Mouse (Mus musculus): ENCODE measurements at regions not wholly inside any gene's neighbourhood (a gene's known extent, or its start where the extent isn't known, plus 50 kb on each side); places are given as distances from the start of the nearest gene placed in this dataset.
"Not testable (repeated sequence)": the region's sequence is repeated elsewhere in the genome, so short reads cannot be mapped to it uniquely, and the experiment has no call there.

- H3K9me3 ChIP-seq (ENCODE audit: low read length) = no peaks in the 10 kb centered on the region
These were observed 596.0 kb upstream of the Igfbp3 start for GRCm38 (mm10) chr11:7809741-7810140.

GRCm38 (mm10) chr11:7796373-7796772 is 582.6 kb upstream of the Igfbp3 start:
- H3K4me2 ChIP-seq (ENCODE audit: low read depth, low read length) = no peak overlapping the region
- no peak overlapping the region for H3K27ac ChIP-seq (ENCODE audit: low read depth)
- ATAC-seq = no peak
- no peak overlapping the region for H3K4me3 ChIP-seq (ENCODE audit: low read depth, low read length)
- no peak for DNase-seq
- H3K9ac ChIP-seq (replicated peaks) = no peak overlapping the region
- H3K9me3 ChIP-seq (ENCODE audit: low read length) = no peaks in the 10 kb centered on the region; the same call in 1 of the 2 replicates
- TF ChIP-seq CTCF (IDR thresholded peaks at IDR 0.05; ENCODE audit: low read depth) = no peak
- TF ChIP-seq EP300 (IDR thresholded peaks at IDR 0.05; ENCODE audit: low read depth) = no peak
- WGBS (ENCODE audit: insufficient replicate concordance) = 83% methylated on average over 5 of the region's 5 CpGs
- no peaks in the 10 kb centered on the region for H3K27me3 ChIP-seq (ENCODE audit: insufficient read depth, low read length)
- H3K4me1 ChIP-seq (ENCODE audit: insufficient read depth) = no peaks in the 10 kb centered on the region
- no peaks in the 10 kb centered on the region for H3K36me3 ChIP-seq (replicated peaks; ENCODE audit: insufficient read depth, low read length)

More at GRCm38 (mm10) chr11:7809741-7810140, 596.0 kb upstream of the Igfbp3 start:
- TF ChIP-seq CTCF (IDR thresholded peaks at IDR 0.05; ENCODE audit: low read depth) (no peak), EP300 (IDR thresholded peaks at IDR 0.05; ENCODE audit: low read depth) (no peak)
- H3K9ac ChIP-seq (replicated peaks) = no peak overlapping the region
- ATAC-seq = no peak
- DNase-seq = no peak
- H3K27ac ChIP-seq (ENCODE audit: low read depth) = no peak overlapping the region
- H3K36me3 ChIP-seq (replicated peaks; ENCODE audit: insufficient read depth, low read length) = no peaks in the 10 kb centered on the region
- H3K4me3 ChIP-seq (ENCODE audit: low read depth, low read length) = no peak overlapping the region
- 64% methylated on average over 2 of the region's 2 CpGs for WGBS (ENCODE audit: insufficient replicate concordance)
- H3K4me2 ChIP-seq (ENCODE audit: low read depth, low read length) = no peak overlapping the region
- no peaks in the 10 kb centered on the region for H3K27me3 ChIP-seq (ENCODE audit: insufficient read depth, low read length)
- H3K4me1 ChIP-seq (ENCODE audit: insufficient read depth) = no peaks in the 10 kb centered on the region

GRCm38 (mm10) chr11:7794206-7794605 is 580.5 kb upstream of the Igfbp3 start:
- H3K4me1 ChIP-seq (ENCODE audit: insufficient read depth) = no peaks in the 10 kb centered on the region
- H3K4me3 ChIP-seq (ENCODE audit: low read depth, low read length) = no peak overlapping the region
- H3K27me3 ChIP-seq (ENCODE audit: insufficient read depth, low read length) = no peaks in the 10 kb centered on the region
- no peak overlapping the region for H3K9ac ChIP-seq (replicated peaks)
- DNase-seq (no peak), ATAC-seq (no peak)
- no peak overlapping the region for H3K4me2 ChIP-seq (ENCODE audit: low read depth, low read length)
- TF ChIP-seq EP300 (IDR thresholded peaks at IDR 0.05; ENCODE audit: low read depth) (no peak), CTCF (IDR thresholded peaks at IDR 0.05; ENCODE audit: low read depth) (no peak)
- WGBS (ENCODE audit: insufficient replicate concordance) = 19% methylated on average over 1 of the region's 1 CpGs
- H3K27ac ChIP-seq (ENCODE audit: low read depth) = no peak overlapping the region
- no peaks in the 10 kb centered on the region for H3K36me3 ChIP-seq (replicated peaks; ENCODE audit: insufficient read depth, low read length)
- H3K9me3 ChIP-seq (ENCODE audit: low read length) = no peaks in the 10 kb centered on the region; the same call in 1 of the 2 replicates

GRCm38 (mm10) chr11:7780476-7781112 is 566.9 kb upstream of the Igfbp3 start:
- no peak overlapping the region for H3K4me2 ChIP-seq (ENCODE audit: low read depth, low read length)
- no peaks in the 10 kb centered on the region for H3K27me3 ChIP-seq (ENCODE audit: insufficient read depth, low read length)
- WGBS (ENCODE audit: insufficient replicate concordance) = 77% methylated on average over 8 of the region's 8 CpGs
- H3K4me3 ChIP-seq (ENCODE audit: low read depth, low read length) = no peak overlapping the region
- TF ChIP-seq CTCF (IDR thresholded peaks at IDR 0.05; ENCODE audit: low read depth) (no peak), EP300 (IDR thresholded peaks at IDR 0.05; ENCODE audit: low read depth) (no peak)
- no peaks in the 10 kb centered on the region for H3K36me3 ChIP-seq (replicated peaks; ENCODE audit: insufficient read depth, low read length)
- no peak overlapping the region for H3K9ac ChIP-seq (replicated peaks)
- DNase-seq = no peak
- H3K9me3 ChIP-seq (ENCODE audit: low read length) = no peaks in the 10 kb centered on the region
- H3K27ac ChIP-seq (ENCODE audit: low read depth) = no peak overlapping the region
- H3K4me1 ChIP-seq (ENCODE audit: insufficient read depth) = no peaks in the 10 kb centered on the region
- ATAC-seq = no peak

- ATAC-seq; H3K27me3 ChIP-seq (ENCODE audit: insufficient read depth, low read length); H3K4me3 ChIP-seq (ENCODE audit: low read depth, low read length); H3K9me3 ChIP-seq (ENCODE audit: low read length); H3K4me1 ChIP-seq (ENCODE audit: insufficient read depth); H3K4me2 ChIP-seq (ENCODE audit: low read depth, low read length); H3K9ac ChIP-seq (replicated peaks); H3K27ac ChIP-seq (ENCODE audit: low read depth); DNase-seq; H3K36me3 ChIP-seq (replicated peaks; ENCODE audit: insufficient read depth, low read length): not testable (repeated sequence)
These were observed 561.6 kb upstream of the Igfbp3 start for GRCm38 (mm10) chr11:7775361-7775760.

GRCm38 (mm10) chr11:7765303-7765702 is 551.6 kb upstream of the Igfbp3 start:
- DNase-seq (no peak), ATAC-seq (no peak)
- Histone ChIP-seq H3K9ac (replicated peaks) (no peak overlapping the region), H3K4me2 (ENCODE audit: low read depth, low read length) (no peak overlapping the region), H3K36me3 (replicated peaks; ENCODE audit: insufficient read depth, low read length) (no peaks in the 10 kb centered on the region), H3K4me3 (ENCODE audit: low read depth, low read length) (no peak overlapping the region), H3K4me1 (ENCODE audit: insufficient read depth) (no peaks in the 10 kb centered on the region), H3K9me3 (ENCODE audit: low read length) (no peaks in the 10 kb centered on the region), H3K27ac (ENCODE audit: low read depth) (no peak overlapping the region), H3K27me3 (ENCODE audit: insufficient read depth, low read length) (no peaks in the 10 kb centered on the region)
- TF ChIP-seq CTCF (IDR thresholded peaks at IDR 0.05; ENCODE audit: low read depth) (no peak), EP300 (IDR thresholded peaks at IDR 0.05; ENCODE audit: low read depth) (no peak)
- 61% methylated on average over 1 of the region's 1 CpGs for WGBS (ENCODE audit: insufficient replicate concordance)
